Mouse (Mus musculus): ENCODE data around the gene Fam102a. TPM values are rescaled to one million over a fixed set of nuclear protein-coding genes. Genes with fewer than 3 reads are reported as not detected.

The Fam102a gene
- polyA plus RNA-seq, 1 experiment from 2014 or later, result 7.3 TPM

- Histone ChIP-seq H3K36me3 (replicated peaks) (peaks cover 41% of the 10 kb centered on the region), H3K9me3 (no peaks in the 10 kb centered on the region), H3K27ac (no peak overlapping the region), H3K4me1 (peaks cover 47% of the 10 kb centered on the region), H3K4me3 (no peak overlapping the region), H3K27me3 (ENCODE audit: poor library complexity, severe bottlenecking) (peaks cover 19% of the 10 kb centered on the region)
- no peak for DNase-seq (ENCODE audit: extremely low spot score, low spot score)
- 66% methylated on average over 26 of the region's 26 CpGs for WGBS
These were observed 77.1 kb downstream of the Fam102a start for GRCm38 (mm10) chr2:32612274-32612673.

DNA sequence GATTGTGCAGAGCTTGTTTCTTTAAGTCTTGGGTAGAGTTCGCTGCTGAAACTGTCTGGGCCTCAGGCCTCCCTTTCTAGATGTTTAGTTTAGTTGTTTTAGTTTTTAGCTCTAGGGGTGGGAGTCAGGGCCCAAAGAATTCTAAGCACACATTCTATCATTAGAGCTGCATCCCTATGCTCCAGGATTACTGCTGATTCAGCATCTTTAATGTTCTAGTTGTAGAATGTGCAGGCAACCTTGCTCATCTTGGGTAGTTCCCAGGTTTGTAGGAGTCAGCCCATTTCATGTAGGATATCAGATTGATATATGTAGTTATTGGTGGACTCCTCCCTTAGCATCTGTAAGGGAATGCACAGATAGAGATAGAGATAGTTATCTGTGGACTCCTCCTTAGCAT lies 82.0 kb downstream of the Fam102a start:
- H3K4me3 ChIP-seq, result no peak overlapping the region
- 97% methylated on average over 1 of the region's 1 CpGs for WGBS
- no peak overlapping the region for H3K27ac ChIP-seq
- peaks cover 59% of the 10 kb centered on the region for H3K36me3 ChIP-seq (replicated peaks)
- H3K27me3 ChIP-seq (ENCODE audit: poor library complexity, severe bottlenecking), result no peaks in the 10 kb centered on the region
- H3K4me1 ChIP-seq, result peaks cover 41% of the 10 kb centered on the region
- DNase-seq (ENCODE audit: extremely low spot score, low spot score), result no peak
- no peaks in the 10 kb centered on the region for H3K9me3 ChIP-seq

DNA sequence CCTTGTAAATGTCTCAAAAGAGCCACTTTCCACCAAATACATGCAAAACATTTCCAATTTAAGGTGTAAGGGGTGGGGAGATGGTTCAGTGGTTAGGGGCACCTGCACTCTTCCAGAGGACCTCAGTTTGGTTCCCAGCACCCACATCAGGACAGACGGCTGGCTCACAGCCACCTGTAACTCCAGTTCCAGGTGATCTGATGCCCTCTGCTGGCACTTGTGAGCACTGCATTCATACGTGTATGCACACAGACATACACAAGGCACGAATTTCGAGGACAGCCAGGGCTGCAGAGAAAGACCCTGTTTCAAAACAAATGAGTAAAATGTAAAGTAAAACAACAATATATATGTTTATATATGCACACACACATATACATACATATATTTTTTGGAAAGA lies 82.5 kb downstream of the Fam102a start:
- peaks cover 40% of the 10 kb centered on the region for H3K4me1 ChIP-seq
- no peak for DNase-seq (ENCODE audit: extremely low spot score, low spot score)
- H3K36me3 ChIP-seq (replicated peaks), result peaks cover 54% of the 10 kb centered on the region
- H3K27me3 ChIP-seq (ENCODE audit: poor library complexity, severe bottlenecking), result no peaks in the 10 kb centered on the region
- WGBS, result 95% methylated on average over 4 of the region's 4 CpGs
- H3K9me3 ChIP-seq, result no peaks in the 10 kb centered on the region
- no peak overlapping the region for H3K27ac ChIP-seq
- no peak overlapping the region for H3K4me3 ChIP-seq

DNA sequence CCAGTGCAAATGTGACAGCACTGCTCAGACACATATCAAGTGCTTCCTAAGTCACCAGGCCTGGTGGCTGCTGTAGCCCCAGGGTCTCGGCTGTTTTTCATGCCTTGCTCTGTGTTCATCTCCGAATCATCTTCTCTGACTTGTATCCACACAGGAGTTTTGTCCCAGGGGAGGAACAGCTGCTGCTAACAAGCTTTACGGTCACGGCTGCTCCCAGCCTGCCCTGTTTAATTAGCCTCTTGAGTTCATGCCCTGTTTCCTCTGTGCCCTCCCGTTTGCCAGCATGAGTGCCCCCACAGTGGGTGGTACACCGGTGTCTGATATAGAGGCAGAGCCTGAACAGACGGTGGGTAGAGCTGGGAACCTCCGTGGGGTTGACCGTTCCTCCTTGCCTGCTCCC lies 82.9 kb downstream of the Fam102a start:
- DNase-seq (ENCODE audit: extremely low spot score, low spot score), result no peak
- H3K27ac ChIP-seq, result no peak overlapping the region
- peaks cover 40% of the 10 kb centered on the region for H3K4me1 ChIP-seq
- H3K27me3 ChIP-seq (ENCODE audit: poor library complexity, severe bottlenecking), result no peaks in the 10 kb centered on the region
- 83% methylated on average over 9 of the region's 9 CpGs for WGBS
- no peak overlapping the region for H3K4me3 ChIP-seq
- peaks cover 50% of the 10 kb centered on the region for H3K36me3 ChIP-seq (replicated peaks)
- H3K9me3 ChIP-seq, result no peaks in the 10 kb centered on the region

Other genes starting within 250 kb of the Fam102a start
- gene Golga2, start 247.9 kb upstream of the Fam102a start, polyA plus RNA-seq (2016; fragmentation: Nextera tagmentation; extraction: Ambion mirVana), result 16.6 and 17.4 TPM in 2 replicates
- gene Swi5, start 247.3 kb upstream of the Fam102a start, polyA plus RNA-seq (2016; fragmentation: Nextera tagmentation; extraction: Ambion mirVana), result 529 and 531 TPM in 2 replicates
- gene Ciz1, start 183.0 kb upstream of the Fam102a start, polyA plus RNA-seq (2016; fragmentation: Nextera tagmentation; extraction: Ambion mirVana), result 57.7 and 70.3 TPM in 2 replicates
- gene Dnm1, start 182.0 kb upstream of the Fam102a start, polyA plus RNA-seq (2016; fragmentation: Nextera tagmentation; extraction: Ambion mirVana), result 7.8 and 9.7 TPM in 2 replicates
- 36.3 and 37.5 TPM in 2 replicates for gene 1110008P14Rik, start 153.4 kb upstream of the Fam102a start, polyA plus RNA-seq (2016; fragmentation: Nextera tagmentation; extraction: Ambion mirVana)
- gene Lcn2, start 147.1 kb upstream of the Fam102a start, polyA plus RNA-seq (2016; fragmentation: Nextera tagmentation; extraction: Ambion mirVana), result not detected in 2 replicates
- gene Ptges2, start 139.4 kb upstream of the Fam102a start, polyA plus RNA-seq (2016; fragmentation: Nextera tagmentation; extraction: Ambion mirVana), result 23.8 and 26.4 TPM in 2 replicates
- 6.6 and 6.7 TPM in 2 replicates for gene Naif1, start 84.9 kb upstream of the Fam102a start, polyA plus RNA-seq (2016; fragmentation: Nextera tagmentation; extraction: Ambion mirVana)
- gene Slc25a25, start 83.9 kb upstream of the Fam102a start, polyA plus RNA-seq (2016; fragmentation: Nextera tagmentation; extraction: Ambion mirVana), result 25.0 and 26.3 TPM in 2 replicates
- 104 and 105 TPM in 2 replicates for gene Dpm2, start 35.5 kb downstream of the Fam102a start, polyA plus RNA-seq (2016; fragmentation: Nextera tagmentation; extraction: Ambion mirVana)
- 1.8 TPM in 2 replicates for gene Pip5kl1, start 39.5 kb downstream of the Fam102a start, polyA plus RNA-seq (2016; fragmentation: Nextera tagmentation; extraction: Ambion mirVana)
- gene 9430097D07Rik, start 40.4 kb downstream of the Fam102a start, polyA plus RNA-seq (2016; fragmentation: Nextera tagmentation; extraction: Ambion mirVana), result 0.19 and 0.30 TPM in 2 replicates
- gene St6galnac4, start 51.8 kb downstream of the Fam102a start, polyA plus RNA-seq (2016; fragmentation: Nextera tagmentation; extraction: Ambion mirVana), result 15.7 and 17.6 TPM in 2 replicates
- gene St6galnac6, start 64.4 kb downstream of the Fam102a start, polyA plus RNA-seq (2016; fragmentation: Nextera tagmentation; extraction: Ambion mirVana), result 13.3 and 13.8 TPM in 2 replicates
- 17.8 and 20.2 TPM in 2 replicates for gene Ak1, start 86.4 kb downstream of the Fam102a start, polyA plus RNA-seq (2016; fragmentation: Nextera tagmentation; extraction: Ambion mirVana)
- gene Eng, start 111.3 kb downstream of the Fam102a start, polyA plus RNA-seq (2016; fragmentation: Nextera tagmentation; extraction: Ambion mirVana), result 24.5 and 24.7 TPM in 2 replicates
- gene Fpgs, start 168.8 kb downstream of the Fam102a start, polyA plus RNA-seq (2016; fragmentation: Nextera tagmentation; extraction: Ambion mirVana), result 27.4 and 29.5 TPM in 2 replicates
- 135 and 139 TPM in 2 replicates for gene Cdk9, start 177.7 kb downstream of the Fam102a start, polyA plus RNA-seq (2016; fragmentation: Nextera tagmentation; extraction: Ambion mirVana)
- 28.6 and 30.2 TPM in 2 replicates for gene Sh2d3c, start 185.7 kb downstream of the Fam102a start, polyA plus RNA-seq (2016; fragmentation: Nextera tagmentation; extraction: Ambion mirVana)
- 0.69 and 1.2 TPM in 2 replicates for gene 6330409D20Rik, start 205.7 kb downstream of the Fam102a start, polyA plus RNA-seq (2016; fragmentation: Nextera tagmentation; extraction: Ambion mirVana)
- gene Tor2a, start 221.9 kb downstream of the Fam102a start, polyA plus RNA-seq (2016; fragmentation: Nextera tagmentation; extraction: Ambion mirVana), result 54.0 and 54.9 TPM in 2 replicates
- 0.32 and 0.36 TPM in 2 replicates for gene Ttc16, start 240.3 kb downstream of the Fam102a start, polyA plus RNA-seq (2016; fragmentation: Nextera tagmentation; extraction: Ambion mirVana)
- gene Ptrh1, start 240.5 kb downstream of the Fam102a start, polyA plus RNA-seq (2016; fragmentation: Nextera tagmentation; extraction: Ambion mirVana), result 4.4 and 5.1 TPM in 2 replicates
- gene Cfap157, start 249.1 kb downstream of the Fam102a start, polyA plus RNA-seq (2016; fragmentation: Nextera tagmentation; extraction: Ambion mirVana), result 1.1 and 1.2 TPM in 2 replicates